Mouse (Mus musculus): ENCODE measurements around the gene Slc22a23. TPM values are rescaled to one million over a fixed set of nuclear protein-coding genes. Genes with fewer than 3 reads are reported as not detected.

Slc22a23 gene
- polyA plus RNA-seq, 1 experiment from 2014 or later: 6.0 TPM

- Histone ChIP-seq H3K4me3 (ENCODE audit: low read depth, low read length) (no peak overlapping the region), H3K9me3 (ENCODE audit: control insufficient read depth, low read length) (no peaks in the 10 kb centered on the region), H3K27me3 (replicated peaks; ENCODE audit: control insufficient read depth, insufficient read depth, low read length) (no peaks in the 10 kb centered on the region), H3K4me2 (ENCODE audit: low read depth, low read length) (no peak overlapping the region), H3K36me3 (ENCODE audit: control insufficient read depth, insufficient read depth, low read length) (no peaks in the 10 kb centered on the region), H3K9ac (ENCODE audit: low read depth, low read length) (no peak overlapping the region), H3K27ac (replicated peaks; ENCODE audit: low read depth, low read length) (no peak overlapping the region), H3K4me1 (ENCODE audit: control insufficient read depth, insufficient read depth, low read length) (no peaks in the 10 kb centered on the region)
- WGBS: 53% methylated on average over 2 of the region's 2 CpGs
- DNase-seq (ENCODE audit: low spot score) (no peak), ATAC-seq (ENCODE audit: low read depth) (no peak)
Measured at GRCm38 (mm10) chr13:34288129-34288528, 56.9 kb downstream of the Slc22a23 start.

DNA sequence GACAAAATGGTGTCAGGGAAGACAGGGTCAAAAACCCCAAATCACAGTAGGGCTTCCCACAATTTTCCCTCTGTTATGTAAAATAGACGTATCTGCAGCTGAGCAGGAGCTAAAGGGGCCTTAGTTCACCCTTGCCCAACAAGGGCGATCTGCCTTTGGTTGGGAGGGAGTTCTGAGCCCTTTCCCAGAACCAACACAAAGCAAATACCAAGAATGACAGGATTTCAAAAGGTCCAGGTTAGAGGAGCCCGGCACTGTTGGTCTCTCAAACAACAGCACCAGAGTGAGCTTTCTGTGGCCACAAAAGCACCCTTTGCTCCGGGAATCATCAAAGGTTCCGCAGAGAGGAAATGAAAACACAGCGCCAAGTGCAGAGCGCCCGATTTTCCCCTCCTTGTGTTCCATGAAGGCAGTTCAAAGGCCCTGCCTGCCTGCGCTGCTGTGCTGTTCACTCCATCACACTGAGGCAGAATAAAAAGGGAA is 57.3 kb downstream of the Slc22a23 start:
- WGBS: 15% methylated on average over 9 of the region's 9 CpGs
- DNase-seq (ENCODE audit: low spot score) (no peak), ATAC-seq (ENCODE audit: low read depth) (no peak)
- H3K4me3 ChIP-seq (ENCODE audit: low read depth, low read length): no peak overlapping the region
- H3K9me3 ChIP-seq (ENCODE audit: control insufficient read depth, low read length): no peaks in the 10 kb centered on the region
- H3K4me2 ChIP-seq (ENCODE audit: low read depth, low read length): no peak overlapping the region
- no peak overlapping the region for H3K9ac ChIP-seq (ENCODE audit: low read depth, low read length)
- H3K36me3 ChIP-seq (ENCODE audit: control insufficient read depth, insufficient read depth, low read length): no peaks in the 10 kb centered on the region
- H3K27me3 ChIP-seq (replicated peaks; ENCODE audit: control insufficient read depth, insufficient read depth, low read length): no peaks in the 10 kb centered on the region
- H3K4me1 ChIP-seq (ENCODE audit: control insufficient read depth, insufficient read depth, low read length): no peaks in the 10 kb centered on the region
- H3K27ac ChIP-seq (replicated peaks; ENCODE audit: low read depth, low read length): no peak overlapping the region

DNA sequence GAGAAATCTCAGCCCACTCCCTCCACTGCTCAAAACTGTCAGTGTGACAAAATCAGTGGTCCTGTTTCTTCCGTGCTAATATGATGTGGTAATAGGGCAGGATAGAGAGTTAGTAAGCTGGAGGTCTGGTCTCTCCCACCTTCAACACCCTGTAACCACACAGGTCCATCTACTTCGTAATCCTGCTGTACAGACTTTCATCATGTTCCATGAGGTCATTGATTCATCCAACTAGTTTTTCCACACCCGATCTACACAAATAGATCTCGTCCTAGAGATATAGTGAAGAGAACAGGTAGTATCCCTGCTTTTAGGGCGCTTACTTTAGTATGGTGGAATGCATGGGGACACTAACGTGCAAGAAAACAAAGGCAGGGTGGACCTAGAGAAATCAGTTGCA is 63.6 kb downstream of the Slc22a23 start:
- Histone ChIP-seq H3K9me3 (ENCODE audit: control insufficient read depth, low read length) (no peaks in the 10 kb centered on the region), H3K4me2 (ENCODE audit: low read depth, low read length) (no peak overlapping the region), H3K27me3 (replicated peaks; ENCODE audit: control insufficient read depth, insufficient read depth, low read length) (no peaks in the 10 kb centered on the region), H3K36me3 (ENCODE audit: control insufficient read depth, insufficient read depth, low read length) (no peaks in the 10 kb centered on the region), H3K4me3 (ENCODE audit: low read depth, low read length) (no peak overlapping the region), H3K9ac (ENCODE audit: low read depth, low read length) (no peak overlapping the region), H3K27ac (replicated peaks; ENCODE audit: low read depth, low read length) (no peak overlapping the region), H3K4me1 (ENCODE audit: control insufficient read depth, insufficient read depth, low read length) (0 out of 2 replicates have a peak, but pooled peaks cover 4% of the 10 kb centered on the region)
- no peak for ATAC-seq (ENCODE audit: low read depth)
- WGBS: 86% methylated on average over 6 of the region's 6 CpGs
- no peak for DNase-seq (ENCODE audit: low spot score)

GRCm38 (mm10) chr13:34278759-34279270 is 66.2 kb downstream of the Slc22a23 start:
- DNase-seq (ENCODE audit: low spot score) (no peak), ATAC-seq (ENCODE audit: low read depth) (no peak)
- no peaks in the 10 kb centered on the region for H3K9me3 ChIP-seq (ENCODE audit: control insufficient read depth, low read length)
- H3K27me3 ChIP-seq (replicated peaks; ENCODE audit: control insufficient read depth, insufficient read depth, low read length): no peaks in the 10 kb centered on the region
- WGBS: 79% methylated on average over 5 of the region's 5 CpGs
- H3K4me2 ChIP-seq (ENCODE audit: low read depth, low read length): no peak overlapping the region
- H3K27ac ChIP-seq (replicated peaks; ENCODE audit: low read depth, low read length): no peak overlapping the region
- no peak overlapping the region for H3K4me3 ChIP-seq (ENCODE audit: low read depth, low read length)
- no peaks in the 10 kb centered on the region for H3K36me3 ChIP-seq (ENCODE audit: control insufficient read depth, insufficient read depth, low read length)
- H3K9ac ChIP-seq (ENCODE audit: low read depth, low read length): no peak overlapping the region
- H3K4me1 ChIP-seq (ENCODE audit: control insufficient read depth, insufficient read depth, low read length): 0 out of 2 replicates have a peak, but pooled peaks cover 4% of the 10 kb centered on the region

GRCm38 (mm10) chr13:34278288-34278701 is 66.7 kb downstream of the Slc22a23 start:
- no peak for DNase-seq (ENCODE audit: low spot score)
- no peak overlapping the region for H3K27ac ChIP-seq (replicated peaks; ENCODE audit: low read depth, low read length)
- 42% methylated on average over 6 of the region's 6 CpGs for WGBS

DNA sequence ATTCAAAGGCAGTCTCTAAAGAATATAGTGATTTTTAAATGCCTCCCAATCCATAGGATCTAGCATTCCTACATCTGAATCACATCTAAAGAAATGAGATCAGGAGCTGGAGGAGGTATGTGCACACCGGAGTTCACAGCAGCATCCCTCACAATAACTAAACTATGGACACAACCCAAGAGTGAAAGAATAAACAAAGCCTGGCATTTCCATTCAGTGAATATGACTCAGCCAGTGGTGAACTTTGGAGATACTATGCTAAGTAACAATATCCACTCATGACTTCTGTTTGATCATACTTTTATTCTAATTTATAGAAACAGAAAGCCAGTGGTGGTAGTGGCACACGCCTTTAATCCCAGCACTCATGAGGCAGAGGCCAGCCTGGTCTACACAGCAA is 67.4 kb downstream of the Slc22a23 start:
- Histone ChIP-seq H3K4me1 (ENCODE audit: control insufficient read depth, insufficient read depth, low read length) (peaks cover 8% of the 10 kb centered on the region; the same call in 1 of the 2 replicates), H3K36me3 (ENCODE audit: control insufficient read depth, insufficient read depth, low read length) (no peaks in the 10 kb centered on the region), H3K9ac (ENCODE audit: low read depth, low read length) (no peak overlapping the region), H3K4me3 (ENCODE audit: low read depth, low read length) (no peak overlapping the region), H3K27me3 (replicated peaks; ENCODE audit: control insufficient read depth, insufficient read depth, low read length) (no peaks in the 10 kb centered on the region), H3K4me2 (ENCODE audit: low read depth, low read length) (no peak overlapping the region), H3K9me3 (ENCODE audit: control insufficient read depth, low read length) (no peaks in the 10 kb centered on the region), H3K27ac (replicated peaks; ENCODE audit: low read depth, low read length) (no peak overlapping the region)
- ATAC-seq (ENCODE audit: low read depth) (no peak), DNase-seq (ENCODE audit: low spot score) (no peak)
- 74% methylated on average over 2 of the region's 2 CpGs for WGBS

More at GRCm38 (mm10) chr13:34278288-34278701, 66.7 kb downstream of the Slc22a23 start:
- H3K4me3 ChIP-seq (ENCODE audit: low read depth, low read length): no peak overlapping the region
- 0 out of 2 replicates have a peak, but pooled peaks cover 4% of the 10 kb centered on the region for H3K4me1 ChIP-seq (ENCODE audit: control insufficient read depth, insufficient read depth, low read length)
- H3K9me3 ChIP-seq (ENCODE audit: control insufficient read depth, low read length): no peaks in the 10 kb centered on the region
- no peaks in the 10 kb centered on the region for H3K36me3 ChIP-seq (ENCODE audit: control insufficient read depth, insufficient read depth, low read length)
- no peak for ATAC-seq (ENCODE audit: low read depth)
- H3K9ac ChIP-seq (ENCODE audit: low read depth, low read length): no peak overlapping the region
- no peaks in the 10 kb centered on the region for H3K27me3 ChIP-seq (replicated peaks; ENCODE audit: control insufficient read depth, insufficient read depth, low read length)
- no peak overlapping the region for H3K4me2 ChIP-seq (ENCODE audit: low read depth, low read length)

GRCm38 (mm10) chr13:34277001-34277400 is 68.0 kb downstream of the Slc22a23 start:
- WGBS: 71% methylated on average over 3 of the region's 3 CpGs

DNA sequence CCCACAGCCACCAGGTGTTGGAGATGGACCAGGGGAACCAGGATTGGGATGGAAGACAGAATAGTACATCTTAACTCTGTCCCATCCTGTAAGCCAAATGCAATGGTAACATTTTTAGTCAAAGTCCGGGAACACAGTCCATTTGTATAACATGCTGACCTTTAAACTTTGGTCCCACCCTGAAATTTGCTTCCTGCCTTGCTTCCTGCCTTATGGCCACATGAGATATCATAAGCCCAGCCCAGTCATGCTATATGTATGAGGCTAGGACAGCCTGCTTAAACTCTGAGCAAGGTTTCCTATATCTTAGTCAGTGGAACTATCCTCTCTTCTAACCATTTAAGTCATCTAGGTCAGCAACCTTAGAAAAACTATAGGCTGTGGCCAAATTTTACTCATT is 70.1 kb downstream of the Slc22a23 start:
- H3K27me3 ChIP-seq (replicated peaks; ENCODE audit: control insufficient read depth, insufficient read depth, low read length): no peaks in the 10 kb centered on the region
- no peak overlapping the region for H3K9ac ChIP-seq (ENCODE audit: low read depth, low read length)
- H3K4me2 ChIP-seq (ENCODE audit: low read depth, low read length): no peak overlapping the region
- WGBS: 94% methylated on average over 1 of the region's 1 CpGs
- no peak overlapping the region for H3K27ac ChIP-seq (replicated peaks; ENCODE audit: low read depth, low read length)
- no peak for ATAC-seq (ENCODE audit: low read depth)
- no peaks in the 10 kb centered on the region for H3K36me3 ChIP-seq (ENCODE audit: control insufficient read depth, insufficient read depth, low read length)
- DNase-seq (ENCODE audit: low spot score): no peak
- no peak overlapping the region for H3K4me3 ChIP-seq (ENCODE audit: low read depth, low read length)
- H3K4me1 ChIP-seq (ENCODE audit: control insufficient read depth, insufficient read depth, low read length): peaks cover 22% of the 10 kb centered on the region
- no peaks in the 10 kb centered on the region for H3K9me3 ChIP-seq (ENCODE audit: control insufficient read depth, low read length)

More at GRCm38 (mm10) chr13:34277001-34277400, 68.0 kb downstream of the Slc22a23 start:
- H3K4me3 ChIP-seq (ENCODE audit: low read depth, low read length): no peak overlapping the region
- H3K4me2 ChIP-seq (ENCODE audit: low read depth, low read length): no peak overlapping the region
- H3K9ac ChIP-seq (ENCODE audit: low read depth, low read length): no peak overlapping the region
- ATAC-seq (ENCODE audit: low read depth) (no peak), DNase-seq (ENCODE audit: low spot score) (no peak)
- no peaks in the 10 kb centered on the region for H3K36me3 ChIP-seq (ENCODE audit: control insufficient read depth, insufficient read depth, low read length)
- no peak overlapping the region for H3K27ac ChIP-seq (replicated peaks; ENCODE audit: low read depth, low read length)
- no peaks in the 10 kb centered on the region for H3K27me3 ChIP-seq (replicated peaks; ENCODE audit: control insufficient read depth, insufficient read depth, low read length)
- H3K9me3 ChIP-seq (ENCODE audit: control insufficient read depth, low read length): no peaks in the 10 kb centered on the region
- H3K4me1 ChIP-seq (ENCODE audit: control insufficient read depth, insufficient read depth, low read length): peaks cover 14% of the 10 kb centered on the region; the same call in 1 of the 2 replicates

DNA sequence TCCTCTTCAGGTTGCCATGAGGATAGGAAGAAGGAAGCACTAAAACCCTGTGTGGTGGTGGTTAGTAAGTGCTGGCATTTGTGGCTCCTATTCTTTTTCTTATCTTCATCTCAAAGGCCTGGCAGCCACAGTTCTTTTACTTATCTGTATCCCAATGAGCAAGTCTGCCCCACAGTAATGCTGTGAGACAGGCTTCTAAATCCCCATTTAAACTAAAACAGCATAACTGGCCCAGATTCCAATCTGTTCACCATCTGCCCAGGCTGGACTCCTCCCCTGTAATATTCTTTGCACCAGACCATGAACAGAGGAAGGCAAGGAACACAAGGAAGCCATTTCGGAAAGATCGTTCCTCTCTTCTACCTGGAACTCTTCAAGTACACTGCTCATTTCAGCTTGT is 70.6 kb downstream of the Slc22a23 start:
- no peak overlapping the region for H3K4me2 ChIP-seq (ENCODE audit: low read depth, low read length)
- no peak for ATAC-seq (ENCODE audit: low read depth)
- WGBS: 85% methylated on average over 2 of the region's 2 CpGs
- DNase-seq (ENCODE audit: low spot score): no peak
- H3K27ac ChIP-seq (replicated peaks; ENCODE audit: low read depth, low read length): no peak overlapping the region
- H3K4me1 ChIP-seq (ENCODE audit: control insufficient read depth, insufficient read depth, low read length): peaks cover 22% of the 10 kb centered on the region
- no peaks in the 10 kb centered on the region for H3K36me3 ChIP-seq (ENCODE audit: control insufficient read depth, insufficient read depth, low read length)
- no peaks in the 10 kb centered on the region for H3K27me3 ChIP-seq (replicated peaks; ENCODE audit: control insufficient read depth, insufficient read depth, low read length)
- H3K4me3 ChIP-seq (ENCODE audit: low read depth, low read length): no peak overlapping the region
- H3K9me3 ChIP-seq (ENCODE audit: control insufficient read depth, low read length): no peaks in the 10 kb centered on the region
- no peak overlapping the region for H3K9ac ChIP-seq (ENCODE audit: low read depth, low read length)
